Mouse (Mus musculus) cerebellum, adult 2 months (tissue): Measurements from ENCODE around the gene Abt1.

ENCODE experiments used
- CTCF ChIP-seq: fragments of 200-500 bp; IDR thresholded peaks from 2 replicates; pipeline ENCODE4 v1.5.1; 2011; ENCODE audit warnings: low read depth, mild to moderate bottlenecking, control low read depth, low read length, moderate library complexity, borderline replicate concordance; ENCODE audit not compliant: insufficient read depth
- POLR2A ChIP-seq: fragments of 200-500 bp; IDR thresholded peaks from 2 replicates; pipeline ENCODE4 v1.6.1; 2011; ENCODE audit warnings: low read length, control low read depth, borderline replicate concordance; ENCODE audit not compliant: insufficient read depth

DNA sequence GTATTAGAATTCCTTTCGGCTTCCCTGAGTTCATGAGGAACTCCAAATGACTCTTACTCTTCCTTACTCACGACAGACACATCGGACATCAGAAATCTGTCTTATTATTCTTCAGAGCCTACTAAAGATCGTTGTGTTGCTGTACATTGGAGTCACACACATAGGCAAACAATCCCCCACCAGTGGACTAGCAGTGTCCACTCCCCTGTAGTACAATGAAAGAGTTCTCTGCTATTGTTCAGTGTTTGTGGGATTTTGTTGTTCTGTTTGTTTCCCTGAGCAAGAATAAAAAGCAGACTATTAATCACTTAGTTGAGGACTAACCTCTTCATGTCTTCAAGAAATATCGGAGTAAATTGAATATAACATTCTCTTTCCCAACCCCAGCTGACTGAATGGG is 10.1 kb upstream of the Abt1 start:
- TF ChIP-seq CTCF (no peak), POLR2A (no peak)
